Mouse (Mus musculus): ENCODE results near the gene Nup98. TPM values are rescaled to one million over a fixed set of nuclear protein-coding genes. Genes with fewer than 3 reads are reported as not detected.

The Nup98 gene
- total and polyA plus RNA-seq, 3 experiments, result 25.9 to 195 (median 45.2) TPM

GRCm38 (mm10) chr7:102223883-102224738, 14.1 kb upstream of the Nup98 start:
- TF ChIP-seq UBTF (IDR thresholded peaks at IDR 0.05; ENCODE audit: borderline replicate concordance, insufficient read depth, low read depth, low read length) (no peak), USF1 (IDR thresholded peaks at IDR 0.05; ENCODE audit: low read depth, low read length) (peak; percentile 78), MYC (IDR thresholded peaks at IDR 0.05; ENCODE audit: low read depth, low read length) (peak; percentile 40; the same call in 1 of the 2 replicates), EP300 (IDR thresholded peaks at IDR 0.05; ENCODE audit: low read depth in 1 of 2, low read length in 2 of 2) (0 out of 4 replicates have a peak, but pooled peaks of 1 of the 2 experiments have one; percentile 12), MAX (IDR thresholded peaks at IDR 0.05; ENCODE audit: low read length) (peak; percentile 33)
- peaks cover 0 to 9% of the 10 kb centered on the region in 2 experiments; a peak in 2 of 4 replicates for H3K4me1 ChIP-seq (ENCODE audit: control insufficient read depth in 1 of 2, insufficient read depth in 2 of 2, low read length in 2 of 2)
- peak overlapping the region; percentile 49 for H3K27ac ChIP-seq (ENCODE audit: control insufficient read depth, low read depth, low read length)
- no peaks in the 10 kb centered on the region for H3K9me3 ChIP-seq (replicated peaks; ENCODE audit: insufficient read depth, low read length)
- peak overlapping the region; percentile 87 to 90; a peak in 3 of 4 replicates for H3K4me3 ChIP-seq (ENCODE audit: control insufficient read depth in 1 of 2, insufficient read depth in 1 of 2, low read depth in 2 of 2, low read length in 2 of 2)
- peaks cover 0 to 9% of the 10 kb centered on the region in 2 experiments; a peak in 2 of 4 replicates for H3K36me3 ChIP-seq (ENCODE audit: control insufficient read depth in 1 of 2, insufficient read depth in 2 of 2, low read length in 2 of 2)
- no peaks in the 10 kb centered on the region for H3K27me3 ChIP-seq (ENCODE audit: control insufficient read depth in 1 of 2, insufficient read depth in 2 of 2, low read length in 2 of 2)
- peak overlapping the region; percentile 89 for H3K9ac ChIP-seq (ENCODE audit: control insufficient read depth, low read depth, low read length, poor library complexity, severe bottlenecking)
- peaks cover 3% of the 10 kb centered on the region for H3K79me2 ChIP-seq (ENCODE audit: control insufficient read depth, insufficient read depth, low read length, poor library complexity)
- DNase-seq (ENCODE audit: low read depth, low spot score), result peak; percentile 84

DNA sequence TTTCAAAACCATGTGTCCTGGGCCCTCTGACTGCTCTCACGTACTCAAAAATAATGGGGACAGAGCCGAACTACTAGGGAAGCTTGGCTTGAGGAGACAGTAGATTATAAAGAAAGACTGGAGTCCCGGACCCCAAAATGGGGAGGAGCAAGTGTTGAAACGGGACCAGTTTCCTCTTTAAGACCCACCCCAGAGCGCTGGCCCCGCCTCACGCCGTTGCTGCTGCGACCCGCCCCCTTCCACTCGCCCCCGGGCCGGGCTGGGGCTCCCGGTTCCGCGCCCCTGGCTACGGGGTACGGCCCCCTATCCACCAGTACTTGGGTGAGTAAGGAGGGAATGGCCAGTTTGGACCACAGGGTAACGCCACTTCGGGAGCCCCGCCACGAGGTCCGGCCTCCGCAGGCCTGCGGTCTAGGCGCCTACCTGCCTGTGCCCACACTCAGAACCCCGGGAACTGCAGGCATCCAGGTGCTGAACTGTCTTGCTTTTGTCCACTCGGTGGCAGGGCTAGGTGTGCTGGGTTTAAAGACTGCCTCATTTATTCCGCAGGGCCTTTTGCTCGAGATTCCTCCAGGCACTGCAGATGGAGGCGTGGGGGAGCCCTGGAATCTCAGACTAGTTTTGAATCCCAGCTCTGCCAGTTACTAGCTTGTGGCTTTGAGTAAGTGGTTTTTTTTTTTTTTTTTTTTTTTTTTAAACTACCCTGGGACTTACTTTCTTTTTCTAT, 13.0 kb upstream of the Nup98 start:
- Histone ChIP-seq H3K36me3 (ENCODE audit: control insufficient read depth in 1 of 2, insufficient read depth in 2 of 2, low read length in 2 of 2) (peaks cover 0 to 9% of the 10 kb centered on the region in 2 experiments; a peak in 2 of 4 replicates), H3K9me3 (replicated peaks; ENCODE audit: insufficient read depth, low read length) (no peaks in the 10 kb centered on the region), H3K27me3 (ENCODE audit: control insufficient read depth in 1 of 2, insufficient read depth in 2 of 2, low read length in 2 of 2) (no peaks in the 10 kb centered on the region), H3K9ac (ENCODE audit: control insufficient read depth, low read depth, low read length, poor library complexity, severe bottlenecking) (peak overlapping the region; percentile 89), H3K4me1 (ENCODE audit: control insufficient read depth in 1 of 2, insufficient read depth in 2 of 2, low read length in 2 of 2) (peaks cover 0 to 9% of the 10 kb centered on the region in 2 experiments; a peak in 2 of 4 replicates), H3K4me3 (ENCODE audit: control insufficient read depth in 1 of 2, insufficient read depth in 1 of 2, low read depth in 2 of 2, low read length in 2 of 2) (peak overlapping the region; percentile 87 to 90), H3K27ac (ENCODE audit: control insufficient read depth, low read depth, low read length) (peak overlapping the region; percentile 76), H3K79me2 (ENCODE audit: control insufficient read depth, insufficient read depth, low read length, poor library complexity) (peaks cover 3% of the 10 kb centered on the region)
- TF ChIP-seq NELFE (IDR thresholded peaks at IDR 0.05; ENCODE audit: low read depth, low read length), result peak; percentile 52
- no peak for TF ChIP-seq KAT2A (conservative IDR thresholded peaks at IDR 0.05; ENCODE audit: low read depth, low read length)
- no peak; the same call in 1 of the 2 replicates for TF ChIP-seq TBP (IDR thresholded peaks at IDR 0.05; ENCODE audit: low read depth, low read length)
- TF ChIP-seq MXI1 (IDR thresholded peaks at IDR 0.05; ENCODE audit: low read depth, low read length), result peak; percentile 46; the same call in 1 of the 2 replicates
- TF ChIP-seq MAZ (IDR thresholded peaks at IDR 0.05; ENCODE audit: low read depth, low read length), result peak; percentile 57; the same call in 1 of the 2 replicates
- TF ChIP-seq MYC (IDR thresholded peaks at IDR 0.05; ENCODE audit: low read depth, low read length), result no peak
- no peak for TF ChIP-seq MYB (IDR thresholded peaks at IDR 0.05; ENCODE audit: low read depth, low read length)
- no peak for TF ChIP-seq CHD1 (IDR thresholded peaks at IDR 0.05; ENCODE audit: low read depth, low read length)
- TF ChIP-seq MAX (IDR thresholded peaks at IDR 0.05; ENCODE audit: low read length), result peak; percentile 2; the same call in 1 of the 2 replicates
- TF ChIP-seq USF2 (IDR thresholded peaks at IDR 0.05; ENCODE audit: borderline replicate concordance in 1 of 2, insufficient read depth in 1 of 2, low read depth in 1 of 2, low read length in 2 of 2), result no peak
- peak; percentile 77 for TF ChIP-seq ZNF384 (IDR thresholded peaks at IDR 0.05; ENCODE audit: low read depth, low read length)
- TF ChIP-seq SIN3A (IDR thresholded peaks at IDR 0.05; ENCODE audit: low read length), result peak; percentile 34; the same call in 1 of the 2 replicates
- TF ChIP-seq SMC3 (IDR thresholded peaks at IDR 0.05; ENCODE audit: low read depth, low read length), result no peak
- TF ChIP-seq ETS1 (IDR thresholded peaks at IDR 0.05; ENCODE audit: low read depth, low read length), result no peak
- TF ChIP-seq MEF2A (IDR thresholded peaks at IDR 0.05; ENCODE audit: extremely low read depth, insufficient replicate concordance, low read depth, low read length, poor library complexity, severe bottlenecking), result no peak
- peak; percentile 50; a peak in 3 of 4 replicates for TF ChIP-seq POLR2A (IDR thresholded peaks at IDR 0.05; ENCODE audit: control insufficient read depth in 1 of 2, insufficient read depth in 1 of 2, low read depth in 1 of 2, low read length in 2 of 2, poor library complexity in 1 of 2)
- no peak; the same call in 1 of the 2 replicates for TF ChIP-seq HCFC1 (IDR thresholded peaks at IDR 0.05; ENCODE audit: low read depth, low read length)
- DNase-seq (ENCODE audit: low read depth, low spot score), result peak; percentile 90

All from MEL (cell line).